Comparison of ENCODE assay signal across 7 mouse cellular contexts in genomic region chr15:16728470-16729011, GRCm38 (mm10). TPM values are rescaled to one million over a fixed set of nuclear protein-coding genes. Genes with fewer than 3 reads are reported as not detected.
DNase-seq lines count a peak whose midpoint lies in the region; ATAC-seq and TF ChIP-seq lines count a peak whose summit lies in the region.

Gene Cdh9 (plus strand): TSS chr15:16728756.

- no peaks in the 10 kb centered on the region for H3K36me3 ChIP-seq in testis, adult 2 months (ENCODE audit: control insufficient read depth, insufficient read depth, low read length)
- no peaks in the 10 kb centered on the region for H3K36me3 ChIP-seq in embryonic facial prominence, embryonic 12.5 days
- no peaks in the 10 kb centered on the region for H3K36me3 ChIP-seq in limb, embryonic 11.5 days (ENCODE audit: control insufficient read depth, insufficient read depth, low read length)

- no peak for DNase-seq in testis, postnatal 14 days (ENCODE audit: low spot score)
- DNase-seq in hindlimb bud, embryonic 11.5 days (ENCODE audit: extremely low spot score, low read depth, low spot score): peak; percentile 18
- peak; percentile 23 for DNase-seq in limb, embryonic 11.5 days (ENCODE audit: low spot score)
- DNase-seq in retina, postnatal 1 day: peak; percentile 59

- H3K4me3 ChIP-seq in testis, adult 2 months (ENCODE audit: control insufficient read depth, low read depth, low read length): peak within 1 kb of the TSS; percentile 13; the same call in 1 of the 2 replicates
- H3K4me3 ChIP-seq in embryonic facial prominence, embryonic 12.5 days: peak within 1 kb of the TSS; percentile 30
- peak within 1 kb of the TSS; percentile 16 for H3K4me3 ChIP-seq in limb, embryonic 11.5 days (ENCODE audit: low read depth, low read length)

- no peak for ATAC-seq in embryonic facial prominence, embryonic 12.5 days (ENCODE audit: insufficient number of reproducible peaks, insufficient read depth, low FRiP score, low TSS enrichment)
- no peak for ATAC-seq in limb, embryonic 11.5 days (ENCODE audit: insufficient number of reproducible peaks, low FRiP score, low TSS enrichment, low read depth)
- no peak for ATAC-seq in megakaryocyte progenitor cell, adult 5-6 weeks (replicated peaks; ENCODE audit: poor library complexity)

- H3K27ac ChIP-seq in testis, adult 2 months (ENCODE audit: control insufficient read depth, insufficient read depth, low read depth, low read length): no peak within 1 kb of the TSS
- H3K27ac ChIP-seq in embryonic facial prominence, embryonic 12.5 days: no peak within 1 kb of the TSS
- H3K27ac ChIP-seq in limb, embryonic 11.5 days (replicated peaks; ENCODE audit: low read depth, low read length): no peak within 1 kb of the TSS

- no peak within 1 kb of the TSS for H3K9ac ChIP-seq in embryonic facial prominence, embryonic 12.5 days
- H3K9ac ChIP-seq in limb, embryonic 11.5 days (ENCODE audit: low read length): 0 out of 2 replicates have a peak within 1 kb of the TSS, but pooled peaks have one; percentile 27

- WGBS in embryonic facial prominence, embryonic 12.5 days: 2% methylated on average over 14 of the region's 14 CpGs
- WGBS in limb, embryonic 11.5 days: 4% methylated on average over 14 of the region's 14 CpGs

- no peaks in the 10 kb centered on the region for H3K4me1 ChIP-seq in testis, adult 2 months (ENCODE audit: control insufficient read depth, insufficient read depth, low read length)
- no peaks in the 10 kb centered on the region for H3K4me1 ChIP-seq in embryonic facial prominence, embryonic 12.5 days
- H3K4me1 ChIP-seq in limb, embryonic 11.5 days (ENCODE audit: control insufficient read depth, insufficient read depth, low read length): no peaks in the 10 kb centered on the region

- peak within 1 kb of the TSS; percentile 58 for H3K4me2 ChIP-seq in embryonic facial prominence, embryonic 12.5 days (replicated peaks)
- H3K4me2 ChIP-seq in limb, embryonic 11.5 days (ENCODE audit: low read depth, severe bottlenecking): peak within 1 kb of the TSS; percentile 47

- no peaks in the 10 kb centered on the region for H3K9me3 ChIP-seq in embryonic facial prominence, embryonic 12.5 days
- H3K9me3 ChIP-seq in limb, embryonic 11.5 days (ENCODE audit: control insufficient read depth, low read length): no peaks in the 10 kb centered on the region

- no peak for TF ChIP-seq CTCF in testis, adult 2 months (IDR thresholded peaks at IDR 0.05; ENCODE audit: control insufficient read depth, insufficient read depth, insufficient replicate concordance, low read depth, low read length)

- no peaks in the 10 kb centered on the region for H3K27me3 ChIP-seq in testis, adult 2 months (ENCODE audit: control insufficient read depth, insufficient read depth, low read length)
- no peaks in the 10 kb centered on the region for H3K27me3 ChIP-seq in embryonic facial prominence, embryonic 12.5 days
- no peaks in the 10 kb centered on the region for H3K27me3 ChIP-seq in limb, embryonic 11.5 days (ENCODE audit: control insufficient read depth, insufficient read depth, low read length)

- no peak for TF ChIP-seq POLR2A in testis, adult 2 months (IDR thresholded peaks at IDR 0.05; ENCODE audit: control insufficient read depth, low read depth, low read length)

RNA-seq across cellular contexts. Expression of gene Cdh9, which starts in this region (rescaled TPM):
- 0.08 and 0.09 TPM in 2 replicates for polyA plus RNA-seq in testis, adult 2 months (2012; rRNA removed)
- 0.89 and 1.5 TPM in 2 replicates for polyA plus RNA-seq in embryonic facial prominence, embryonic 12.5 days (2016; fragmentation: Nextera tagmentation; extraction: Ambion mirVana)
- 0.15 and 0.51 TPM in 2 replicates for polyA plus RNA-seq in limb, embryonic 11.5 days (2014; fragmentation: Nextera tagmentation; extraction: Ambion mirVana)
- not detected in 2 replicates for total RNA-seq in megakaryocyte progenitor cell, adult 5-6 weeks (2015)
- total RNA-seq in megakaryocyte progenitor cell, adult 5-6 weeks (2017): not detected in 2 replicates

Comparison
In these comparisons a context has a peak if more than half of its experiments do, and no peak if none do; other contexts are left out.
1. Peak in DNase-seq, H3K4me3 ChIP-seq, H3K9ac ChIP-seq and H3K4me2 ChIP-seq in limb, embryonic 11.5 days; RNA of the gene not detected or under 1 TPM.